Mouse (Mus musculus): Measurements from ENCODE around the gene Zfhx3. TPM values are rescaled to one million over a fixed set of nuclear protein-coding genes. Genes with fewer than 3 reads are reported as not detected.
A peak's percentile ranks its signal among the peaks of the same experiment; 100 is the strongest.

Gene Zfhx3
- polyA plus RNA-seq, 1 experiment from 2014 or later: 65.9 TPM

GRCm38 (mm10) chr8:108022404-108022803, 80.0 kb downstream of the Zfhx3 start:
- WGBS: 72% methylated on average over 4 of the region's 4 CpGs

GRCm38 (mm10) chr8:108024331-108024730, 81.9 kb downstream of the Zfhx3 start:
- WGBS: 79% methylated on average over 4 of the region's 4 CpGs
- no peak for ATAC-seq
- no peak overlapping the region for H3K4me3 ChIP-seq (replicated peaks)

More at GRCm38 (mm10) chr8:108022404-108022803, 80.0 kb downstream of the Zfhx3 start:
- Histone ChIP-seq H3K9ac (replicated peaks) (no peak overlapping the region), H3K4me2 (replicated peaks) (no peak overlapping the region), H3K27me3 (no peaks in the 10 kb centered on the region), H3K27ac (no peak overlapping the region), H3K4me1 (replicated peaks) (peaks cover 1% of the 10 kb centered on the region; the same call in 1 of the 2 replicates), H3K36me3 (no peaks in the 10 kb centered on the region), H3K4me3 (replicated peaks) (no peak overlapping the region), H3K9me3 (no peaks in the 10 kb centered on the region)
- ATAC-seq: no peak

GRCm38 (mm10) chr8:108025249-108025648, 82.8 kb downstream of the Zfhx3 start:
- H3K27me3 ChIP-seq: no peaks in the 10 kb centered on the region
- no peaks in the 10 kb centered on the region for H3K36me3 ChIP-seq
- H3K9ac ChIP-seq (replicated peaks): no peak overlapping the region
- no peak overlapping the region for H3K4me2 ChIP-seq (replicated peaks)
- no peak for ATAC-seq
- H3K4me1 ChIP-seq (replicated peaks): peaks cover 10% of the 10 kb centered on the region; the same call in 1 of the 2 replicates
- 91% methylated on average over 2 of the region's 2 CpGs for WGBS
- no peaks in the 10 kb centered on the region for H3K9me3 ChIP-seq
- H3K27ac ChIP-seq: no peak overlapping the region
- H3K4me3 ChIP-seq (replicated peaks): no peak overlapping the region

More at GRCm38 (mm10) chr8:108024331-108024730, 81.9 kb downstream of the Zfhx3 start:
- H3K27me3 ChIP-seq: no peaks in the 10 kb centered on the region
- H3K9me3 ChIP-seq: no peaks in the 10 kb centered on the region
- peaks cover 10% of the 10 kb centered on the region; the same call in 1 of the 2 replicates for H3K4me1 ChIP-seq (replicated peaks)
- no peak overlapping the region for H3K4me2 ChIP-seq (replicated peaks)
- no peaks in the 10 kb centered on the region for H3K36me3 ChIP-seq
- H3K27ac ChIP-seq: no peak overlapping the region
- H3K9ac ChIP-seq (replicated peaks): no peak overlapping the region

GRCm38 (mm10) chr8:108026557-108027440, 84.4 kb downstream of the Zfhx3 start:
- Histone ChIP-seq H3K4me3 (replicated peaks) (no peak overlapping the region), H3K36me3 (no peaks in the 10 kb centered on the region), H3K27ac (no peak overlapping the region), H3K4me2 (replicated peaks) (peak overlapping the region; percentile 27; the same call in 1 of the 2 replicates), H3K27me3 (no peaks in the 10 kb centered on the region), H3K4me1 (replicated peaks) (peaks cover 10% of the 10 kb centered on the region; the same call in 1 of the 2 replicates), H3K9ac (replicated peaks) (no peak overlapping the region), H3K9me3 (no peaks in the 10 kb centered on the region)
- no peak for ATAC-seq
- WGBS: 79% methylated on average over 11 of the region's 11 CpGs

- no peaks in the 10 kb centered on the region for H3K36me3 ChIP-seq
- no peak overlapping the region for H3K27ac ChIP-seq
- H3K9ac ChIP-seq (replicated peaks): no peak overlapping the region
- WGBS: 66% methylated on average over 20 of the region's 20 CpGs
- no peaks in the 10 kb centered on the region for H3K27me3 ChIP-seq
- no peak for ATAC-seq
- H3K9me3 ChIP-seq: no peaks in the 10 kb centered on the region
- H3K4me2 ChIP-seq (replicated peaks): peak overlapping the region; percentile 27
- no peak overlapping the region for H3K4me3 ChIP-seq (replicated peaks)
- peaks cover 10% of the 10 kb centered on the region; the same call in 1 of the 2 replicates for H3K4me1 ChIP-seq (replicated peaks)
Measured at GRCm38 (mm10) chr8:108027561-108028025, 85.1 kb downstream of the Zfhx3 start.

- H3K27me3 ChIP-seq: no peaks in the 10 kb centered on the region
- no peak overlapping the region for H3K4me3 ChIP-seq (replicated peaks)
- H3K36me3 ChIP-seq: no peaks in the 10 kb centered on the region
- H3K27ac ChIP-seq: no peak overlapping the region
- H3K4me2 ChIP-seq (replicated peaks): no peak overlapping the region
- H3K9ac ChIP-seq (replicated peaks): no peak overlapping the region
- no peaks in the 10 kb centered on the region for H3K9me3 ChIP-seq
- 55% methylated on average over 8 of the region's 8 CpGs for WGBS
- H3K4me1 ChIP-seq (replicated peaks): peaks cover 10% of the 10 kb centered on the region; the same call in 1 of the 2 replicates
- ATAC-seq: no peak
Measured at GRCm38 (mm10) chr8:108028440-108028839, 86.0 kb downstream of the Zfhx3 start.

- H3K9me3 ChIP-seq: no peaks in the 10 kb centered on the region
- no peak for ATAC-seq
- WGBS: 89% methylated on average over 3 of the region's 3 CpGs
- no peak overlapping the region for H3K9ac ChIP-seq (replicated peaks)
- no peak overlapping the region for H3K4me2 ChIP-seq (replicated peaks)
- H3K27me3 ChIP-seq: no peaks in the 10 kb centered on the region
- H3K36me3 ChIP-seq: no peaks in the 10 kb centered on the region
- no peak overlapping the region for H3K27ac ChIP-seq
- peaks cover 10% of the 10 kb centered on the region; the same call in 1 of the 2 replicates for H3K4me1 ChIP-seq (replicated peaks)
- no peak overlapping the region for H3K4me3 ChIP-seq (replicated peaks)
Measured at GRCm38 (mm10) chr8:108031159-108031558, 88.7 kb downstream of the Zfhx3 start.

- no peak overlapping the region for H3K9ac ChIP-seq (replicated peaks)
- H3K4me3 ChIP-seq (replicated peaks): no peak overlapping the region
- H3K4me1 ChIP-seq (replicated peaks): no peaks in the 10 kb centered on the region
- H3K9me3 ChIP-seq: no peaks in the 10 kb centered on the region
- H3K4me2 ChIP-seq (replicated peaks): no peak overlapping the region
- no peaks in the 10 kb centered on the region for H3K27me3 ChIP-seq
- ATAC-seq: no peak
- no peak overlapping the region for H3K27ac ChIP-seq
- H3K36me3 ChIP-seq: no peaks in the 10 kb centered on the region
- 84% methylated on average over 3 of the region's 3 CpGs for WGBS
Measured at GRCm38 (mm10) chr8:108034070-108034469, 91.6 kb downstream of the Zfhx3 start.

- 81% methylated on average over 6 of the region's 6 CpGs for WGBS
- Histone ChIP-seq H3K27ac (no peak overlapping the region), H3K9ac (replicated peaks) (no peak overlapping the region), H3K9me3 (no peaks in the 10 kb centered on the region), H3K4me2 (replicated peaks) (no peak overlapping the region), H3K4me1 (replicated peaks) (no peaks in the 10 kb centered on the region), H3K27me3 (no peaks in the 10 kb centered on the region), H3K36me3 (no peaks in the 10 kb centered on the region), H3K4me3 (replicated peaks) (no peak overlapping the region)
- ATAC-seq: no peak
Measured at GRCm38 (mm10) chr8:108034726-108035125, 92.3 kb downstream of the Zfhx3 start.

- ATAC-seq: no peak
- H3K4me1 ChIP-seq (replicated peaks): peaks cover 6% of the 10 kb centered on the region; the same call in 1 of the 2 replicates
- WGBS: 92% methylated on average over 4 of the region's 4 CpGs
- H3K4me2 ChIP-seq (replicated peaks): no peak overlapping the region
- no peaks in the 10 kb centered on the region for H3K27me3 ChIP-seq
- no peak overlapping the region for H3K4me3 ChIP-seq (replicated peaks)
- no peaks in the 10 kb centered on the region for H3K9me3 ChIP-seq
- H3K36me3 ChIP-seq: no peaks in the 10 kb centered on the region
- H3K9ac ChIP-seq (replicated peaks): no peak overlapping the region
- no peak overlapping the region for H3K27ac ChIP-seq
Measured at GRCm38 (mm10) chr8:108043618-108044017, 101.2 kb downstream of the Zfhx3 start.

- H3K9ac ChIP-seq (replicated peaks): no peak overlapping the region
- no peak overlapping the region for H3K27ac ChIP-seq
- no peaks in the 10 kb centered on the region for H3K36me3 ChIP-seq
- peaks cover 6% of the 10 kb centered on the region; the same call in 1 of the 2 replicates for H3K4me1 ChIP-seq (replicated peaks)
- H3K9me3 ChIP-seq: no peaks in the 10 kb centered on the region
- H3K4me2 ChIP-seq (replicated peaks): no peak overlapping the region
- no peak for ATAC-seq
- no peak overlapping the region for H3K4me3 ChIP-seq (replicated peaks)
- H3K27me3 ChIP-seq: no peaks in the 10 kb centered on the region
- WGBS: 88% methylated on average over 3 of the region's 3 CpGs
Measured at GRCm38 (mm10) chr8:108044185-108044584, 101.7 kb downstream of the Zfhx3 start.

GRCm38 (mm10) chr8:108056241-108056640, 113.8 kb downstream of the Zfhx3 start:
- H3K4me1 ChIP-seq (replicated peaks): peaks cover 17% of the 10 kb centered on the region
- ATAC-seq: no peak

More at GRCm38 (mm10) chr8:108056241-108056640, 113.8 kb downstream of the Zfhx3 start:
- no peaks in the 10 kb centered on the region for H3K27me3 ChIP-seq
- H3K36me3 ChIP-seq: no peaks in the 10 kb centered on the region
- H3K9me3 ChIP-seq: no peaks in the 10 kb centered on the region
- peak overlapping the region; percentile 20; the same call in 1 of the 2 replicates for H3K27ac ChIP-seq
- WGBS: 19% methylated on average over 5 of the region's 5 CpGs
- H3K4me2 ChIP-seq (replicated peaks): no peak overlapping the region
- no peak overlapping the region for H3K9ac ChIP-seq (replicated peaks)
- no peak overlapping the region for H3K4me3 ChIP-seq (replicated peaks)
